In genomic region chr4:117656961-117657360, GRCm38 (mm10) we compare ENCODE assay signal across 13 mouse cellular contexts. TPM values are rescaled to one million over a fixed set of nuclear protein-coding genes. Genes with fewer than 3 reads are reported as not detected.
DNase-seq lines count a peak whose midpoint lies in the region; ATAC-seq and TF ChIP-seq lines count a peak whose summit lies in the region.
"Had no signal": no experiment of that assay in that cellular context is flagged by ENCODE, and none has a peak within 500 bp of the region (broad histone marks: within the 10 kb centered on the region; RNA-seq: fewer than 3 reads in every experiment).

No protein-coding gene starts in this region.

- H3K27ac ChIP-seq in embryonic facial prominence, embryonic 11.5 days (replicated peaks; ENCODE audit: low read depth, low read length) = no peak overlapping the region; the same call in 1 of the 2 replicates
- H3K27ac ChIP-seq in forebrain, postnatal 0 days (ENCODE audit: low read depth, low read length) = peak overlapping the region; percentile 64; the same call in 1 of the 2 replicates
- H3K27ac ChIP-seq in limb, embryonic 15.5 days = peak overlapping the region; percentile 35
- no peak overlapping the region for H3K27ac ChIP-seq in liver, postnatal 0 days (ENCODE audit: low read depth)
- H3K27ac ChIP-seq: left cerebral cortex, adult 2 months; liver, embryonic 12.5 days had no signal

- H3K36me3 ChIP-seq in embryonic facial prominence, embryonic 11.5 days (replicated peaks; ENCODE audit: control insufficient read depth, insufficient read depth, low read depth, low read length) = no peaks in the 10 kb centered on the region
- peaks cover 11% of the 10 kb centered on the region; the same call in 1 of the 2 replicates for H3K36me3 ChIP-seq in forebrain, postnatal 0 days (ENCODE audit: insufficient read depth)
- peaks cover 16% of the 10 kb centered on the region for H3K36me3 ChIP-seq in limb, embryonic 15.5 days
- H3K36me3 ChIP-seq in liver, postnatal 0 days (replicated peaks; ENCODE audit: insufficient read depth, low read length) = peaks cover 2% of the 10 kb centered on the region; the same call in 1 of the 2 replicates

- no peak for TF ChIP-seq CTCF in forebrain, postnatal 0 days (IDR thresholded peaks at IDR 0.05; ENCODE audit: low read depth)
- no peak for TF ChIP-seq CTCF in liver, postnatal 0 days (IDR thresholded peaks at IDR 0.05; ENCODE audit: low read depth)

- TF ChIP-seq EP300 in liver, postnatal 0 days (IDR thresholded peaks at IDR 0.05; ENCODE audit: low read depth) = no peak

- no peaks in the 10 kb centered on the region for H3K27me3 ChIP-seq in embryonic facial prominence, embryonic 11.5 days (ENCODE audit: control insufficient read depth, insufficient read depth, low read length)
- H3K27me3 ChIP-seq in forebrain, postnatal 0 days (ENCODE audit: insufficient read depth, low read length) = no peaks in the 10 kb centered on the region
- no peaks in the 10 kb centered on the region for H3K27me3 ChIP-seq in limb, embryonic 15.5 days
- H3K27me3 ChIP-seq in liver, postnatal 0 days (ENCODE audit: insufficient read depth, low read length) = no peaks in the 10 kb centered on the region
- H3K27me3 ChIP-seq: liver, embryonic 12.5 days; Patski had no signal

- no peak for ATAC-seq in embryonic facial prominence, embryonic 11.5 days (replicated peaks; ENCODE audit: insufficient number of reproducible peaks, low FRiP score, low TSS enrichment, low read depth)
- peak; percentile 32 for ATAC-seq in forebrain, postnatal 0 days
- no peak for ATAC-seq in limb, embryonic 15.5 days (ENCODE audit: insufficient number of reproducible peaks, low FRiP score, low TSS enrichment, low read depth)
- no peak for ATAC-seq in liver, postnatal 0 days
- ATAC-seq in megakaryocyte progenitor cell, adult 5-6 weeks (replicated peaks; ENCODE audit: poor library complexity) = no peak
- ATAC-seq: liver, embryonic 12.5 days; Patski had no signal

- H3K9ac ChIP-seq in embryonic facial prominence, embryonic 11.5 days (replicated peaks; ENCODE audit: low read length) = no peak overlapping the region
- no peak overlapping the region for H3K9ac ChIP-seq in forebrain, postnatal 0 days
- H3K9ac ChIP-seq in limb, embryonic 15.5 days = no peak overlapping the region
- H3K9ac ChIP-seq in liver, postnatal 0 days (replicated peaks) = no peak overlapping the region
- H3K9ac ChIP-seq: liver, embryonic 12.5 days had no signal

- H3K9me3 ChIP-seq in embryonic facial prominence, embryonic 11.5 days (replicated peaks; ENCODE audit: control insufficient read depth, low read length) = no peaks in the 10 kb centered on the region
- H3K9me3 ChIP-seq in forebrain, postnatal 0 days (ENCODE audit: low read length) = no peaks in the 10 kb centered on the region
- H3K9me3 ChIP-seq in limb, embryonic 15.5 days = no peaks in the 10 kb centered on the region
- no peaks in the 10 kb centered on the region for H3K9me3 ChIP-seq in liver, postnatal 0 days (ENCODE audit: low read length)
- H3K9me3 ChIP-seq: liver, embryonic 12.5 days had no signal

- peak; percentile 78 for DNase-seq in embryo, embryonic 10 days (ENCODE audit: low spot score)
- peak; percentile 53 for DNase-seq in embryonic facial prominence, embryonic 11.5 days (ENCODE audit: low spot score)
- DNase-seq in forebrain, postnatal 0 days = no peak
- no peak for DNase-seq in liver, postnatal 0 days
- no peak for DNase-seq in layer of hippocampus, postnatal 14 days (ENCODE audit: low spot score in 2 of 2)
- DNase-seq: heart, postnatal 36 days; kidney, postnatal 10 days; thymus, postnatal 14 days had no signal

- no peak overlapping the region for H3K4me2 ChIP-seq in embryonic facial prominence, embryonic 11.5 days (ENCODE audit: low read depth, low read length)
- H3K4me2 ChIP-seq in forebrain, postnatal 0 days (ENCODE audit: low read depth) = no peak overlapping the region
- no peak overlapping the region for H3K4me2 ChIP-seq in limb, embryonic 15.5 days
- no peak overlapping the region for H3K4me2 ChIP-seq in liver, postnatal 0 days (ENCODE audit: low read depth, low read length)
- H3K4me2 ChIP-seq: liver, embryonic 12.5 days had no signal

- 8% methylated on average over 6 of the region's 6 CpGs for WGBS in embryonic facial prominence, embryonic 11.5 days
- WGBS in forebrain, postnatal 0 days = 24% methylated on average over 6 of the region's 6 CpGs
- 34% methylated on average over 6 of the region's 6 CpGs for WGBS in limb, embryonic 15.5 days
- WGBS in liver, postnatal 0 days (ENCODE audit: insufficient replicate concordance) = 68% methylated on average over 6 of the region's 6 CpGs

- H3K4me1 ChIP-seq in embryonic facial prominence, embryonic 11.5 days (ENCODE audit: control insufficient read depth, insufficient read depth, low read length) = peaks cover 9% of the 10 kb centered on the region; the same call in 1 of the 2 replicates
- peaks cover 5% of the 10 kb centered on the region; the same call in 1 of the 2 replicates for H3K4me1 ChIP-seq in forebrain, postnatal 0 days (ENCODE audit: insufficient read depth)
- peaks cover 57% of the 10 kb centered on the region for H3K4me1 ChIP-seq in limb, embryonic 15.5 days
- no peaks in the 10 kb centered on the region for H3K4me1 ChIP-seq in liver, postnatal 0 days (ENCODE audit: insufficient read depth)

- H3K4me3 ChIP-seq in embryonic facial prominence, embryonic 11.5 days (ENCODE audit: low read depth, low read length) = no peak overlapping the region
- no peak overlapping the region for H3K4me3 ChIP-seq in forebrain, postnatal 0 days (ENCODE audit: low read depth, low read length)
- H3K4me3 ChIP-seq in limb, embryonic 15.5 days = no peak overlapping the region
- no peak overlapping the region for H3K4me3 ChIP-seq in liver, postnatal 0 days (ENCODE audit: low read depth, low read length)
- H3K4me3 ChIP-seq: left cerebral cortex, adult 2 months; liver, embryonic 12.5 days had no signal

RNA-seq across cellular contexts. Expression of gene Dmap1, which starts 25.1 kb away (rescaled TPM):
- polyA plus RNA-seq in embryonic facial prominence, embryonic 11.5 days (2014; fragmentation: Nextera tagmentation; extraction: Ambion mirVana) = 89.6 and 89.9 TPM in 2 replicates
- total RNA-seq in forebrain, postnatal 0 days (2014; rRNA removed) = 75.0 and 88.4 TPM in 2 replicates
- 80.4 and 84.7 TPM in 2 replicates for polyA plus RNA-seq in forebrain, postnatal 0 days (2015; fragmentation: Nextera tagmentation; extraction: Ambion mirVana)
- polyA plus RNA-seq in limb, embryonic 15.5 days (2015; fragmentation: Nextera tagmentation; extraction: Ambion mirVana) = 51.8 and 58.0 TPM in 2 replicates
- 14.6 TPM in 2 replicates for polyA plus RNA-seq in liver, postnatal 0 days (2015; fragmentation: Nextera tagmentation; extraction: Ambion mirVana)
- total RNA-seq in layer of hippocampus, postnatal 14 days (2021) = 10 to 100 TPM; 31.8 TPM
- 13.8 and 19.3 TPM in 2 replicates for total RNA-seq in megakaryocyte progenitor cell, adult 5-6 weeks (2015)
- total RNA-seq in megakaryocyte progenitor cell, adult 5-6 weeks (2017) = 23.7 and 29.1 TPM in 2 replicates

Comparison
In these comparisons a context has a peak if more than half of its experiments do, and no peak if none do; other contexts are left out.
1. DNase-seq: peak in embryo, embryonic 10 days (single experiment) and embryonic facial prominence, embryonic 11.5 days (single experiment); none in forebrain, postnatal 0 days (single experiment), liver, postnatal 0 days (single experiment) and layer of hippocampus, postnatal 14 days (0 of 2).
2. H3K27ac ChIP-seq: peak in forebrain, postnatal 0 days (single experiment) and limb, embryonic 15.5 days (single experiment); none in embryonic facial prominence, embryonic 11.5 days (single experiment) and liver, postnatal 0 days (single experiment).